Mouse (Mus musculus): ENCODE data around the gene Ust. TPM values are rescaled to one million over a fixed set of nuclear protein-coding genes. Genes with fewer than 3 reads are reported as not detected.
A peak's percentile ranks its signal among the peaks of the same experiment; 100 is the strongest.

Ust gene
- total and polyA plus RNA-seq, 2 experiments from 2014 or later, result 8.0 to 14.8 TPM

DNA sequence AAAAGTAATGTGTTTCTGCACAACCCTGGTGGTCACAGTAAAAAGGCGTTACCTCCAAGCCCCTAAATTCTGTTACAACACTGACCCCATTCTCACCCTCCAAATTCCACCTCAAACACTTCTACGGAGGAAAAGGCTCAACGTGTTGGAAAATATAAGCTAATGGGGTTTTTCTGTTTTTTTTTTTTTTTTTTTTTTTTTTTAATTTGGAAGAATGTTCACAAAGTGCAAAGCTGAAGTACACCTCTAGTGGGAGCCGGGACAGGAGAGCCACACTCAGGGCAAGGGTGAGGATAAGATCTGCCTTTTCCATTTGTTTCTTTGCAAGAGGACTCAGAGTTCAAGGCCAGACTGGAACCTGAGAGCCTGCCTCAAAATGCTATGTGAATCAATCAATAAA, 34.1 kb downstream of the Ust start:
- no peak for ATAC-seq
- no peak for TF ChIP-seq CTCF (IDR thresholded peaks at IDR 0.05; ENCODE audit: low read depth)
- no peaks in the 10 kb centered on the region for H3K27me3 ChIP-seq (ENCODE audit: insufficient read depth, low read length)
- DNase-seq (ENCODE audit: low spot score), result no peak
- WGBS, result 91% methylated on average over 4 of the region's 4 CpGs
- H3K4me3 ChIP-seq (ENCODE audit: low read length), result no peak overlapping the region
- no peak overlapping the region for H3K27ac ChIP-seq
- no peaks in the 10 kb centered on the region for H3K36me3 ChIP-seq (ENCODE audit: insufficient read depth, low read length)
- H3K9me3 ChIP-seq (ENCODE audit: low read length), result no peaks in the 10 kb centered on the region
- H3K9ac ChIP-seq (replicated peaks; ENCODE audit: low read length), result no peak overlapping the region
- H3K4me2 ChIP-seq (ENCODE audit: low read depth, low read length), result no peak overlapping the region
- no peaks in the 10 kb centered on the region for H3K4me1 ChIP-seq (ENCODE audit: insufficient read depth, low read length)

DNA sequence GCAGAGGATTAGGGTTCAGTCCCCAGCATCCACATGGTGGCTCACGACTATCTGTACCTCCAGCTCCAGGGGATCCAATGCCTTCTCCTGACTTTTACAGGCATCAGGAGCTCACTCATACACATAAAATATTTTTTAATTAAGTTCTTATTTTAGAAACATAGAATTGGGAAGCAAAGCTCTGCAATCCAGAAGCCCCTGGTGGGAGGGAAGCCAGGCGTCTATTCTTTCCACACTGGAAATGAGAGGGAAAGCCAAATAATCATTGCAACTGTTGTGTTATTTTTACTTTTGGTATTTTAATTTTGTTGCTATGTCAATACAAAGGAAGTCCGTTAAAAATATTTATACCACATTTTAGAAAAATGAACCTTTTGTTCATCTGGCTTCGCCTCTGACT, 35.8 kb downstream of the Ust start:
- ATAC-seq, result no peak
- no peak for DNase-seq (ENCODE audit: low spot score)
- 85% methylated on average over 4 of the region's 4 CpGs for WGBS
- Histone ChIP-seq H3K27ac (no peak overlapping the region), H3K4me3 (ENCODE audit: low read length) (no peak overlapping the region), H3K27me3 (ENCODE audit: insufficient read depth, low read length) (no peaks in the 10 kb centered on the region), H3K4me2 (ENCODE audit: low read depth, low read length) (no peak overlapping the region), H3K9me3 (ENCODE audit: low read length) (no peaks in the 10 kb centered on the region), H3K4me1 (ENCODE audit: insufficient read depth, low read length) (no peaks in the 10 kb centered on the region), H3K9ac (replicated peaks; ENCODE audit: low read length) (no peak overlapping the region), H3K36me3 (ENCODE audit: insufficient read depth, low read length) (no peaks in the 10 kb centered on the region)
- TF ChIP-seq CTCF (IDR thresholded peaks at IDR 0.05; ENCODE audit: low read depth), result no peak

GRCm38 (mm10) chr10:8479779-8480178, 38.8 kb downstream of the Ust start:
- no peak for TF ChIP-seq CTCF (IDR thresholded peaks at IDR 0.05; ENCODE audit: low read depth)
- Histone ChIP-seq H3K4me3 (ENCODE audit: low read length) (no peak overlapping the region), H3K27ac (no peak overlapping the region), H3K9ac (replicated peaks; ENCODE audit: low read length) (no peak overlapping the region), H3K4me2 (ENCODE audit: low read depth, low read length) (no peak overlapping the region), H3K36me3 (ENCODE audit: insufficient read depth, low read length) (no peaks in the 10 kb centered on the region), H3K4me1 (ENCODE audit: insufficient read depth, low read length) (no peaks in the 10 kb centered on the region), H3K9me3 (ENCODE audit: low read length) (no peaks in the 10 kb centered on the region), H3K27me3 (ENCODE audit: insufficient read depth, low read length) (no peaks in the 10 kb centered on the region)
- DNase-seq (ENCODE audit: low spot score), result no peak
- WGBS, result 100% methylated on average over 2 of the region's 2 CpGs
- ATAC-seq, result no peak

DNA sequence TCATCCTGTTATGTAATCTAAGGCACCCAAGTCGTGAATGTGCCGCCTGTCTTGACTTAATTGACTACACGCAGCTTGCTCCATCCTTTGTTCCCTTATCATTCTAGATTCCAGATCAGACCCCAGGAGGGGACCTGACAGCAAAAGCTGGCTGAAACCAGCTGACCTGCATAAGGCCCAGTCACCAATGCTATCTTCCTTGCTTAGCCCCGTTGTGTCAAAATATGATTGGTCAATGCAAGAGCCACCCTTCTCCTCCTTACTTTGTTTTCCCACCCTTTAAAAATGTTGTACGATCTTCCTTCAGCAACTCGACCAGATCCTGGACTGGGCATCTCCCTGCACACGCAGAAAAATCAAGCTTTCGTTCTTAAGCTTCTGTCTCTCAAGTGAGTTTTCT, 40.7 kb downstream of the Ust start:
- H3K9ac ChIP-seq (replicated peaks; ENCODE audit: low read length), result no peak overlapping the region
- no peak for DNase-seq (ENCODE audit: low spot score)
- no peaks in the 10 kb centered on the region for H3K27me3 ChIP-seq (ENCODE audit: insufficient read depth, low read length)
- no peak overlapping the region for H3K4me2 ChIP-seq (ENCODE audit: low read depth, low read length)
- 85% methylated on average over 8 of the region's 8 CpGs for WGBS
- no peak overlapping the region for H3K27ac ChIP-seq
- no peaks in the 10 kb centered on the region for H3K4me1 ChIP-seq (ENCODE audit: insufficient read depth, low read length)
- no peaks in the 10 kb centered on the region for H3K36me3 ChIP-seq (ENCODE audit: insufficient read depth, low read length)
- ATAC-seq, result no peak
- no peak overlapping the region for H3K4me3 ChIP-seq (ENCODE audit: low read length)
- H3K9me3 ChIP-seq (ENCODE audit: low read length), result no peaks in the 10 kb centered on the region
- TF ChIP-seq CTCF (IDR thresholded peaks at IDR 0.05; ENCODE audit: low read depth), result no peak

DNA sequence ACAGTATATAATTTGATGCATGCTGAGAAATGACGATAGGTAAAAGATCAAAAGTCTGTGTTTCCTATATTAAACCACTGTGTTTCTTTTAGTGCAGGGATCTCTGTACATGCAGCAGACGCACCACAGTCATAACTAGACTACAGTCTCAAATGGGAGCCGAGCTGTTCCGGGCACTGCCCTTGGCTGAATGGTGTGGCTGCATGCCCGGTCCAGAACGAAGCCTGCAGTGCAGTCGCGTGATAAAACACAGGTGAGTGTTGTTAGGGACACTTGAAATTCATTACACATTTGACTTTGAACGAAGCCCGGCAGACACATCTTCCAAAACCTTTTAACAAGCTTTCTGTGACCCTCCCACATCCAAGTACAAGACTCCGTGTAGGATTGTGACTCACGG, 46.6 kb downstream of the Ust start:
- TF ChIP-seq CTCF (IDR thresholded peaks at IDR 0.05; ENCODE audit: low read depth), result no peak
- Histone ChIP-seq H3K9ac (replicated peaks; ENCODE audit: low read length) (no peak overlapping the region), H3K4me3 (ENCODE audit: low read length) (no peak overlapping the region), H3K27ac (no peak overlapping the region), H3K9me3 (ENCODE audit: low read length) (no peaks in the 10 kb centered on the region), H3K4me1 (ENCODE audit: insufficient read depth, low read length) (no peaks in the 10 kb centered on the region), H3K4me2 (ENCODE audit: low read depth, low read length) (no peak overlapping the region), H3K27me3 (ENCODE audit: insufficient read depth, low read length) (no peaks in the 10 kb centered on the region), H3K36me3 (ENCODE audit: insufficient read depth, low read length) (no peaks in the 10 kb centered on the region)
- no peak for DNase-seq (ENCODE audit: low spot score)
- no peak for ATAC-seq
- 86% methylated on average over 12 of the region's 12 CpGs for WGBS

DNA sequence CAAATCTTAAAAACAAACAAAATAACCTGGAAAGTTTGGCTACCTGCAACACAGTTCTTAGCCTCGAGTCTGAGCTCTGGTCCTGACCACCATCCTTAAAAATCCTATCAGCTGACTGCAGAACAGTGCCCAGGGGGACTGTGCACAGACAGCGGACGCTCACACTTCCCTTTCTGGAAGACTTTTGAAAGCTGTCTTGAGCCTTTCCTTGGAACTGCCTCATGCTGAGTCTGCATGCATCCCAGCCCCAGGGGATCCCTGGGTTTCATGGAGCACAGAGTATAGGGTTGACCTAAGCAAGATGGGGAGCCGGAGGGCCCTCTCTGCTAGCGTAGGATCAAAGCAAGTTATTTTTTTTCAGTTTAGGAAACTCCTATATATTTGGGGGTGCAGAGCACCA, 47.6 kb downstream of the Ust start:
- 0 out of 2 replicates have a peak, but pooled peaks have one; percentile 35 for ATAC-seq
- Histone ChIP-seq H3K9ac (replicated peaks; ENCODE audit: low read length) (no peak overlapping the region), H3K4me1 (ENCODE audit: insufficient read depth, low read length) (no peaks in the 10 kb centered on the region), H3K27ac (no peak overlapping the region), H3K9me3 (ENCODE audit: low read length) (no peaks in the 10 kb centered on the region), H3K4me3 (ENCODE audit: low read length) (no peak overlapping the region), H3K4me2 (ENCODE audit: low read depth, low read length) (no peak overlapping the region), H3K27me3 (ENCODE audit: insufficient read depth, low read length) (no peaks in the 10 kb centered on the region), H3K36me3 (ENCODE audit: insufficient read depth, low read length) (no peaks in the 10 kb centered on the region)
- 66% methylated on average over 5 of the region's 5 CpGs for WGBS
- TF ChIP-seq CTCF (IDR thresholded peaks at IDR 0.05; ENCODE audit: low read depth), result no peak
- no peak for DNase-seq (ENCODE audit: low spot score)

DNA sequence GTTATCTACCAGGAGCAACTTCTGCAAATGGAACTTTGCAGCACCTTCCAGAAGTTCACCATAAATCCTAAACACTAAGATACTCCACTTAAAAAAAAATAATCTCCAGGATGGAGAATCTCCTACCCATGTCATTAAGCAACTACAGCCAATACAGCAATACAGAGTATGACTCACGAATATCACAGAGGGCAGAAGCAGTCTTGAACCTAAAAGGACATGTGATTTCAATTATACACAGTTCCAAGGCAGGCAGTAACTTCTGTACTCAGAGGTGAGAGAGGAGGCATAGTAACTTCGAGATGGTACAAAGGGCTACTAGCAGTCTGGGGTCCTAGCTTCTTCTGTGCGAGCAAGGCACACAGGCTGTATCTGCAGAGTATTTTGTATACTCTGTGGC, 49.1 kb downstream of the Ust start:
- no peak for TF ChIP-seq CTCF (IDR thresholded peaks at IDR 0.05; ENCODE audit: low read depth)
- no peak for ATAC-seq

More for the DNA sequence above, 49.1 kb downstream of the Ust start:
- no peak for DNase-seq (ENCODE audit: low spot score)
- no peak overlapping the region for H3K27ac ChIP-seq
- no peak overlapping the region for H3K9ac ChIP-seq (replicated peaks; ENCODE audit: low read length)
- H3K27me3 ChIP-seq (ENCODE audit: insufficient read depth, low read length), result no peaks in the 10 kb centered on the region
- H3K4me2 ChIP-seq (ENCODE audit: low read depth, low read length), result no peak overlapping the region
- H3K4me3 ChIP-seq (ENCODE audit: low read length), result no peak overlapping the region
- H3K36me3 ChIP-seq (ENCODE audit: insufficient read depth, low read length), result no peaks in the 10 kb centered on the region
- H3K4me1 ChIP-seq (ENCODE audit: insufficient read depth, low read length), result no peaks in the 10 kb centered on the region
- WGBS, result 86% methylated on average over 3 of the region's 3 CpGs
- no peaks in the 10 kb centered on the region for H3K9me3 ChIP-seq (ENCODE audit: low read length)
